Mouse (Mus musculus): ENCODE measurements around the gene Cntnap4.

Gene Cntnap4

GRCm38 (mm10) chr8:112569471-112570141 is at the start of gene Cntnap4:
TSS of gene Cntnap4 (plus strand) at chr8:112570043.
- peak; percentile 63 for DNase-seq (ENCODE audit: low spot score)

GRCm38 (mm10) chr8:112557376-112557775 is 12.5 kb upstream of the Cntnap4 start:
- DNase-seq (ENCODE audit: low spot score), result no peak

GRCm38 (mm10) chr8:112570541-112570940 is 698 bp downstream of the Cntnap4 start:
- DNase-seq (ENCODE audit: low spot score), result peak; percentile 14

- DNase-seq (ENCODE audit: low spot score), result peak; percentile 79
Measured at GRCm38 (mm10) chr8:112571337-112571904, 1.6 kb downstream of the Cntnap4 start.

GRCm38 (mm10) chr8:112581473-112581872 is 11.6 kb downstream of the Cntnap4 start:
- no peak for DNase-seq (ENCODE audit: low spot score)

GRCm38 (mm10) chr8:112583440-112583839 is 13.6 kb downstream of the Cntnap4 start:
- DNase-seq (ENCODE audit: low spot score), result no peak

GRCm38 (mm10) chr8:112588357-112589051 is 18.7 kb downstream of the Cntnap4 start:
- peak; percentile 18 for DNase-seq (ENCODE audit: low spot score)

- DNase-seq (ENCODE audit: low spot score), result no peak
Measured at GRCm38 (mm10) chr8:112589052-112589389, 19.2 kb downstream of the Cntnap4 start.

GRCm38 (mm10) chr8:112596023-112596776 is 26.4 kb downstream of the Cntnap4 start:
- DNase-seq (ENCODE audit: low spot score), result no peak

GRCm38 (mm10) chr8:112599975-112600374 is 30.1 kb downstream of the Cntnap4 start:
- DNase-seq (ENCODE audit: low spot score), result no peak

- DNase-seq (ENCODE audit: low spot score), result no peak
Measured at GRCm38 (mm10) chr8:112601150-112601549, 31.3 kb downstream of the Cntnap4 start.

- DNase-seq (ENCODE audit: low spot score), result no peak
Measured at GRCm38 (mm10) chr8:112610121-112610520, 40.3 kb downstream of the Cntnap4 start.

- DNase-seq (ENCODE audit: low spot score), result no peak
Measured at GRCm38 (mm10) chr8:112628791-112629190, 58.9 kb downstream of the Cntnap4 start.

- DNase-seq (ENCODE audit: low spot score), result no peak
Measured at GRCm38 (mm10) chr8:112652657-112653056, 82.8 kb downstream of the Cntnap4 start.

GRCm38 (mm10) chr8:112653276-112653675 is 83.4 kb downstream of the Cntnap4 start:
- DNase-seq (ENCODE audit: low spot score), result no peak

GRCm38 (mm10) chr8:112653994-112654393 is 84.2 kb downstream of the Cntnap4 start:
- no peak for DNase-seq (ENCODE audit: low spot score)

- no peak for DNase-seq (ENCODE audit: low spot score)
Measured at GRCm38 (mm10) chr8:112664067-112664466, 94.2 kb downstream of the Cntnap4 start.

GRCm38 (mm10) chr8:112674671-112675070 is 104.8 kb downstream of the Cntnap4 start:
- DNase-seq (ENCODE audit: low spot score), result no peak

GRCm38 (mm10) chr8:112681757-112682156 is 111.9 kb downstream of the Cntnap4 start:
- no peak for DNase-seq (ENCODE audit: low spot score)

GRCm38 (mm10) chr8:112695708-112696107 is 125.9 kb downstream of the Cntnap4 start:
- DNase-seq (ENCODE audit: low spot score), result no peak

- DNase-seq (ENCODE audit: low spot score), result no peak
Measured at GRCm38 (mm10) chr8:112698141-112698540, 128.3 kb downstream of the Cntnap4 start.

- no peak for DNase-seq (ENCODE audit: low spot score)
Measured at GRCm38 (mm10) chr8:112716982-112717381, 147.1 kb downstream of the Cntnap4 start.

GRCm38 (mm10) chr8:112724918-112725317 is 155.1 kb downstream of the Cntnap4 start:
- no peak for DNase-seq (ENCODE audit: low spot score)
